Mouse (Mus musculus) testis, adult 2 months (tissue): ENCODE measurements at regions not wholly inside any gene's neighbourhood (a gene's known extent, or its start where the extent isn't known, plus 50 kb on each side); places are given as distances from the start of the nearest gene placed in this dataset.

Experiments
- CTCF ChIP-seq: fragments of 200-500 bp; IDR thresholded peaks from 2 replicates; pipeline ENCODE4 v1.5.1; 2012; ENCODE audit warnings: low read depth, mild to moderate bottlenecking, inconsistent platforms, low read length, moderate library complexity; ENCODE audit not compliant: control insufficient read depth, insufficient read depth, insufficient replicate concordance
- POLR2A ChIP-seq: fragments of 200-500 bp; IDR thresholded peaks from 2 replicates; pipeline ENCODE4 v1.6.1; 2012; ENCODE audit warnings: low read depth, mild to moderate bottlenecking, inconsistent platforms, low read length, moderate library complexity; ENCODE audit not compliant: control insufficient read depth

DNA sequence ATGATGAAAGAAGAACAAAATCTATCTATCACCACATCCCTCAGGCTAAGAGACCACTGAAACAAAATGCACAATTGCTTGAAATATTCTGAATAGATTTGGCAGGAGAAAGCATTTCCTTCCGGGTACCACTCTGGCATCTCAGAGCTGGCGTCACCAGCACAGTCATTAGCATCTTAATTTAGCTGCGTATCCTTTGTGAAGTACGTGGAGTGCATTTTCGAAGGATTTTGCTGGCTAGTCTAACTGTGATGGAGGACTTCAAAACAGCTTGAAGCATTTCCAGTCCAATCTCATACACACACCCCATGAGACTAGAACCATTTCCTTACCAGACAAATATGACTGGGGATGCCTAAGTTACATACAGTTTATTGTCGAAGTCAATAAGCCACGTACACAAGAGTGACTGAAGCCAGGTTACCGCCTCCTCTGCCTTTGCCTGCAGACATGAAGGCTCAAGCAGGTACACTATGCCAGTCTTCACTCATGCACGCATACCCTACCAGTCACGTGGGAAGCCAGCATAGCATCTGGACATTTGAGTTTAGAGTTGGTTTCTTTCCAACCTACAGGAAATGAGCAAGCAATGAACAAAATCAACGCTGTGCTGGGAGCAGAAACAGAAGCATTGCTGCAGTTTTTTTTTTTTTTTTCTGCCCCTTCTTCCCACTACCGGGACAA lies 208.7 kb upstream of the Aco1 start:
- no peak for TF ChIP-seq POLR2A
- TF ChIP-seq CTCF: no peak
